Mouse (Mus musculus) CH12.LX (cell line): Measurements from ENCODE around the gene Ppp1r37.

Experiments used
- CHD1 ChIP-seq: IDR thresholded peaks from 2 replicates; pipeline ENCODE4 v1.6.1; 2012; ENCODE audit warnings: low read depth, low read length, improper control_type of control experiment, inconsistent platforms
- CTCF ChIP-seq, 2 experiments: IDR thresholded peaks in 1 of 2; conservative IDR thresholded peaks in 1 of 2; 2 replicates each; pipeline ENCODE4 v1.5.1; 2011 to 2012; ENCODE audit warnings: low read depth in 2 of 2, low read length in 2 of 2, improper control_type of control experiment in 1 of 2, inconsistent platforms in 1 of 2, mild to moderate bottlenecking in 1 of 2, moderate library complexity in 1 of 2
- EP300 ChIP-seq: IDR thresholded peaks from 2 replicates; pipeline ENCODE4 v1.6.1; 2011; ENCODE audit warnings: low read length, improper control_type of control experiment
- HCFC1 ChIP-seq: IDR thresholded peaks from 2 replicates; pipeline ENCODE4 v1.6.1; 2012; ENCODE audit warnings: low read depth, mild to moderate bottlenecking, inconsistent platforms, low read length, improper control_type of control experiment
- KAT2A ChIP-seq: IDR thresholded peaks from 2 replicates; pipeline ENCODE4 v1.6.1; 2012; ENCODE audit warnings: low read length, improper control_type of control experiment, inconsistent platforms; ENCODE audit not compliant: insufficient replicate concordance
- MAX ChIP-seq: IDR thresholded peaks from 2 replicates; pipeline ENCODE4 v1.6.1; 2011; ENCODE audit warnings: low read length, improper control_type of control experiment
- POLR2A ChIP-seq: IDR thresholded peaks from 2 replicates; pipeline ENCODE4 v1.6.1; 2011; ENCODE audit warnings: low read depth, mild to moderate bottlenecking, improper control_type of control experiment, low read length
- TBP ChIP-seq: conservative IDR thresholded peaks from 2 replicates; pipeline ENCODE4 v1.6.1; 2011; ENCODE audit warnings: low read depth, low read length, improper control_type of control experiment

DNA sequence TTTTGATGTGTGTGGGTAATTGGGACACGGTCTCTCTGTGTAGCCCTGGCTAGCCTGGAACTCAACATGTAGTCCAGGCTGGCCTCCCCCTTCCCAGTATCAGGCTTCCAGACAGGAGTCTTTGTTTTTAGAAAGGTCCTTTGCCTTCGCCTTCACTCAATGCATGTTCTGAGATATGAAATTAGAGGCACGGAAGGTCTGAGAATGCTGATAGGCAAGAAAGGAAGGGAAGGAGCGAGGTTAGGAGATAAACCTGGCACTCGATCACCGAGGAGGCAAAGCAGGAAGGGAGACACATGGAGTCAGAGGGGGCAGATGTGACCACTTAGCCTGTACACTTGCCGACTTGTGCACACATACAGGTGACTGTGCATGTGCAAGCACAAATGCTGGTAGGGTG is 76.3 kb downstream of the Ppp1r37 start:
- TF ChIP-seq TBP (no peak), CTCF (conservative IDR thresholded peaks at IDR 0.05 in 1 of 2, IDR thresholded peaks at IDR 0.05 in 1 of 2; ENCODE audit: low read depth in 2 of 2, low read length in 2 of 2) (no peak), EP300 (no peak), KAT2A (no peak), POLR2A (no peak), HCFC1 (no peak), MAX (no peak), CHD1 (no peak)
